Mouse (Mus musculus) spleen, adult 2 months (tissue): Measurements from ENCODE around the gene Klhdc4.

ENCODE experiments used
- CTCF ChIP-seq: fragments of 200-500 bp; IDR thresholded peaks from 2 replicates; pipeline ENCODE4 v1.5.1; 2011; ENCODE audit warnings: mild to moderate bottlenecking, inconsistent platforms; ENCODE audit not compliant: insufficient read depth, insufficient read length, insufficient replicate concordance; ENCODE audit errors: extremely low read depth
- POLR2A ChIP-seq: fragments of 200-500 bp; IDR thresholded peaks from 2 replicates; pipeline ENCODE4 v1.6.1; 2011; ENCODE audit warnings: low read depth, low read length, inconsistent platforms

DNA sequence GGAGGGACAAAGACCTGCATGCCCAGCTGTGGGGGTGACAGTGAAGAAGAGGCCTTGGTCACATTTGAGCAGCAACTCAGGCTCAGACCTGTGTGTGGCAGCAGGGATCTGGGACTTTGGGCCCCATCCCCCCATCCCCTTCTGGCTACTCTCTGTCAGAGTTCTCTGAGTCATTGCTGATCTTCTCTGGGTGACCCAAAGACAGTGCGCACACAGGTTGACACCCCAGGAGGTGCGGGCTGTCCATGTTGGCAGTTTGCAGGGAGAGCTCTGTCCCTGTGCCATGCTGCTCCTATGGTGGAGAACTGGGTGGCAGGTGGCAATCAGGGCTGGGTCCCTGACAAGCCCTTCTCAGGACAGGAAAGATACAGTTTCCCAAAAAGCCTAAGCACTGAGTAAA lies 59.7 kb downstream of the Klhdc4 start:
- TF ChIP-seq POLR2A (no peak), CTCF (no peak)
